Mouse (Mus musculus): ENCODE measurements around the gene Taf11. TPM values are rescaled to one million over a fixed set of nuclear protein-coding genes. Genes with fewer than 3 reads are reported as not detected.

Gene Taf11
- polyA plus RNA-seq, 1 experiment = 30.6 TPM

GRCm38 (mm10) chr17:27941698-27942097, 32.1 kb upstream of the Taf11 start:
- no peak overlapping the region for H3K4me3 ChIP-seq (replicated peaks; ENCODE audit: control insufficient read depth, low read depth, low read length)
- peaks cover 6% of the 10 kb centered on the region for H3K4me1 ChIP-seq (ENCODE audit: control insufficient read depth, insufficient read depth, low read length)
- H3K27ac ChIP-seq (ENCODE audit: control insufficient read depth, insufficient read depth, low read depth, low read length, poor library complexity) = no peak overlapping the region
- TF ChIP-seq CTCF (IDR thresholded peaks at IDR 0.05; ENCODE audit: control insufficient read depth, insufficient read depth, low read length) = no peak
- no peak for TF ChIP-seq POLR2A (IDR thresholded peaks at IDR 0.05; ENCODE audit: borderline replicate concordance, control insufficient read depth, low read depth, low read length)
- WGBS = 70% methylated on average over 2 of the region's 2 CpGs

- no peak overlapping the region for H3K4me3 ChIP-seq (replicated peaks; ENCODE audit: control insufficient read depth, low read depth, low read length)
- H3K4me1 ChIP-seq (ENCODE audit: control insufficient read depth, insufficient read depth, low read length) = peaks cover 6% of the 10 kb centered on the region
Observed at GRCm38 (mm10) chr17:27941178-27941577, 31.5 kb upstream of the Taf11 start.

GRCm38 (mm10) chr17:27940352-27940751, 30.7 kb upstream of the Taf11 start:
- TF ChIP-seq POLR2A (IDR thresholded peaks at IDR 0.05; ENCODE audit: borderline replicate concordance, control insufficient read depth, low read depth, low read length) = no peak
- TF ChIP-seq CTCF (IDR thresholded peaks at IDR 0.05; ENCODE audit: control insufficient read depth, insufficient read depth, low read length) = no peak
- Histone ChIP-seq H3K4me1 (ENCODE audit: control insufficient read depth, insufficient read depth, low read length) (peaks cover 8% of the 10 kb centered on the region), H3K4me3 (replicated peaks; ENCODE audit: control insufficient read depth, low read depth, low read length) (no peak overlapping the region), H3K27ac (ENCODE audit: control insufficient read depth, insufficient read depth, low read depth, low read length, poor library complexity) (no peak overlapping the region)
- WGBS = 78% methylated on average over 4 of the region's 4 CpGs

More at GRCm38 (mm10) chr17:27941178-27941577, 31.5 kb upstream of the Taf11 start:
- 73% methylated on average over 5 of the region's 5 CpGs for WGBS
- no peak overlapping the region for H3K27ac ChIP-seq (ENCODE audit: control insufficient read depth, insufficient read depth, low read depth, low read length, poor library complexity)
- no peak for TF ChIP-seq CTCF (IDR thresholded peaks at IDR 0.05; ENCODE audit: control insufficient read depth, insufficient read depth, low read length)
- no peak for TF ChIP-seq POLR2A (IDR thresholded peaks at IDR 0.05; ENCODE audit: borderline replicate concordance, control insufficient read depth, low read depth, low read length)

- TF ChIP-seq POLR2A (IDR thresholded peaks at IDR 0.05; ENCODE audit: borderline replicate concordance, control insufficient read depth, low read depth, low read length) (no peak), CTCF (IDR thresholded peaks at IDR 0.05; ENCODE audit: control insufficient read depth, insufficient read depth, low read length) (no peak)
- Histone ChIP-seq H3K27ac (ENCODE audit: control insufficient read depth, insufficient read depth, low read depth, low read length, poor library complexity) (no peak overlapping the region), H3K4me1 (ENCODE audit: control insufficient read depth, insufficient read depth, low read length) (peaks cover 11% of the 10 kb centered on the region), H3K4me3 (replicated peaks; ENCODE audit: control insufficient read depth, low read depth, low read length) (no peak overlapping the region)
- WGBS = 84% methylated on average over 5 of the region's 5 CpGs
Observed at GRCm38 (mm10) chr17:27939028-27939427, 29.4 kb upstream of the Taf11 start.

- peaks cover 11% of the 10 kb centered on the region for H3K4me1 ChIP-seq (ENCODE audit: control insufficient read depth, insufficient read depth, low read length)
- WGBS = 52% methylated on average over 12 of the region's 12 CpGs
Observed at GRCm38 (mm10) chr17:27938121-27938754, 28.6 kb upstream of the Taf11 start.

GRCm38 (mm10) chr17:27937054-27937615, 27.5 kb upstream of the Taf11 start:
- 86% methylated on average over 4 of the region's 4 CpGs for WGBS
- TF ChIP-seq POLR2A (IDR thresholded peaks at IDR 0.05; ENCODE audit: borderline replicate concordance, control insufficient read depth, low read depth, low read length) (no peak), CTCF (IDR thresholded peaks at IDR 0.05; ENCODE audit: control insufficient read depth, insufficient read depth, low read length) (no peak)
- Histone ChIP-seq H3K27ac (ENCODE audit: control insufficient read depth, insufficient read depth, low read depth, low read length, poor library complexity) (no peak overlapping the region), H3K4me1 (ENCODE audit: control insufficient read depth, insufficient read depth, low read length) (peaks cover 11% of the 10 kb centered on the region), H3K4me3 (replicated peaks; ENCODE audit: control insufficient read depth, low read depth, low read length) (no peak overlapping the region)

More at GRCm38 (mm10) chr17:27938121-27938754, 28.6 kb upstream of the Taf11 start:
- TF ChIP-seq POLR2A (IDR thresholded peaks at IDR 0.05; ENCODE audit: borderline replicate concordance, control insufficient read depth, low read depth, low read length) (no peak), CTCF (IDR thresholded peaks at IDR 0.05; ENCODE audit: control insufficient read depth, insufficient read depth, low read length) (no peak)
- peak overlapping the region; percentile 49 for H3K27ac ChIP-seq (ENCODE audit: control insufficient read depth, insufficient read depth, low read depth, low read length, poor library complexity)
- H3K4me3 ChIP-seq (replicated peaks; ENCODE audit: control insufficient read depth, low read depth, low read length) = no peak overlapping the region

- TF ChIP-seq POLR2A (IDR thresholded peaks at IDR 0.05; ENCODE audit: borderline replicate concordance, control insufficient read depth, low read depth, low read length) (no peak), CTCF (IDR thresholded peaks at IDR 0.05; ENCODE audit: control insufficient read depth, insufficient read depth, low read length) (no peak)
- no peak overlapping the region for H3K4me3 ChIP-seq (replicated peaks; ENCODE audit: control insufficient read depth, low read depth, low read length)
- peaks cover 11% of the 10 kb centered on the region for H3K4me1 ChIP-seq (ENCODE audit: control insufficient read depth, insufficient read depth, low read length)
- WGBS = 35% methylated on average over 3 of the region's 3 CpGs
- H3K27ac ChIP-seq (ENCODE audit: control insufficient read depth, insufficient read depth, low read depth, low read length, poor library complexity) = peak overlapping the region; percentile 64; the same call in 1 of the 2 replicates
Observed at GRCm38 (mm10) chr17:27935091-27935490, 25.4 kb upstream of the Taf11 start.

- peak overlapping the region; percentile 54 for H3K27ac ChIP-seq (ENCODE audit: control insufficient read depth, insufficient read depth, low read depth, low read length, poor library complexity)
- H3K4me3 ChIP-seq (replicated peaks; ENCODE audit: control insufficient read depth, low read depth, low read length) = no peak overlapping the region
- H3K4me1 ChIP-seq (ENCODE audit: control insufficient read depth, insufficient read depth, low read length) = peaks cover 11% of the 10 kb centered on the region
- WGBS = 88% methylated on average over 10 of the region's 10 CpGs
- TF ChIP-seq CTCF (IDR thresholded peaks at IDR 0.05; ENCODE audit: control insufficient read depth, insufficient read depth, low read length) (no peak), POLR2A (IDR thresholded peaks at IDR 0.05; ENCODE audit: borderline replicate concordance, control insufficient read depth, low read depth, low read length) (no peak)
Observed at GRCm38 (mm10) chr17:27934136-27934910, 24.7 kb upstream of the Taf11 start.
